Mouse (Mus musculus) urinary bladder, postnatal 10 days (tissue): ENCODE measurements around the gene Hs6st3.

Source experiments
- DNase-seq: peaks from one replicate; pipeline ENCODE4 v3.0.0; 2022; ENCODE audit warnings: low spot score

Hs6st3 gene

DNA sequence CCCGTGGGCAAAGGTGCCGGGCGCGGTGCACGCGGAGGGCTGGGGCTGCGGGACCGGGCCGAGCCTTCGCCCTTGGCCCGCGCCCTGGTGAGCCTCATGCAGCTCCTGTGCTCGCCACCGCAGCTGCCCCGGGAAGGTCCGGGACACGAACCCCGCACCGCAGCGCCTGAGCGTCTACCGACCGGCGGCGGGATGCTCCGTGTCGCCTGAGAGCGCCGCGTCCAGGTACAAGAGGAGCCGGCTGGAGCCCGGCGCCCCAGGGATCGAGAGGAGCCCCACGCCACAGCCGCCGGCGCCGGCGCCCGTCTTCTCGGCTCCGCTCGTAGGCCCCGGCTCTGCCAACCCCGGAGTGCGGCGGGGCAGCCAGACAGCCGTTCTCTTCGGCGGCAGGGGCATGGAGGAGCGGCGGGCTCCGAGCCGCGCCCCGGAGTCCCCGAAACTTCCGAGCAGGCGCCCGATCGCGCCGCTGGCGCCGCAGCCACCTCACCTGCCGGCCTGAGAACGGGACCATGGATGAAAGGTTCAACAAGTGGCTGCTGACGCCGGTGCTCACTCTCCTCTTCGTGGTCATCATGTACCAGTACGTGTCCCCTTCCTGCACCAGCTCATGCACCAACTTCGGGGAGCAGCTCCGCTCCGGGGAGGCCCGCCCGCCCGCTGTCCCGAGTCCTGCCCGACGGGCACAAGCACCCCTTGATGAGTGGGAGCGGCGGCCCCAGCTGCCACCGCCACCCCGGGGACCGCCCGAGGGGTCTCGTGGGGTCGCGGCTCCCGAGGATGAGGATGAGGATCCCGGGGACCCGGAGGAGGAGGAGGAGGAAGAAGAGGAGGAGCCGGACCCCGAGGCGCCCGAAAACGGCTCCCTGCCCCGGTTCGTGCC, at the start of gene Hs6st3:
TSS of gene Hs6st3 (plus strand) at position 436 of the 880 bp plus-strand sequence.
- no peak for DNase-seq

DNA sequence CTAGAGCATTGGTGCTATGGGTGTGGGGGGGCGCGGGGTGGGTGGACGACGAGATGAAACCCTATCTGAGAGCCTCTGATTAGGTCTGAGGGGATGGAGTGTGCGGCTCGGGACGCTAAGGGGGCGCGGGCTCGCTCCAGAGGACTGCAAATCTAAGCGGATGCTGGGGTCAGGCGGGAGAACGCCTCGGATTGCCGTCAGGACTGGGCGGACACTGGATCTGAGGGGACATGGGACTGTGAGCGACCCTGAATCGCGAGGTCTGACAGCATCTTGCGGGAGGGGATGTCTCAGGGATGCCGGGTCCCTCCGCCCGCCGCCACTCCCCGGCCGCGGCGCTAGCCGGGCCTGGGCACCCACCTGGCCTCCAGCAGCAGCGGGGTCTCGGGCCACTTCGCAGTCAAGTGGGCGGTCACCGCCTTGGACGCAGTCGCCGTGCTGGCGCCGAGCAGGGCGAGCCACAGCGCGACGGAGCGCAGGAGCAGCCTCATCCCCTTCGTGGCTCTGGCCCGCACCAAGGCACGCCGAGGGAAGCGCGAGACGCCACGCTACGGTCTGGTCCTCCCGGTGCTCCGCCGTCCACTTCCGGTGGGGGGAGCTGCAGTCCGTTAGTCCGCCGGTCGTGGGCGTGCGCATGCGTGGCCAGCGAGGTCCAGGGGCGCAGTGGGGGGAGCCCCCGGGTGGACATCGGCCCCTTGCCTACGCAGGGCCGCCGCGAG, 39.1 kb upstream of the Hs6st3 start, which contains the start of gene Uggt2:
TSS of gene Uggt2 (minus strand) at position 580 of the 719 bp plus-strand sequence.
- peak; percentile 48 for DNase-seq

DNA sequence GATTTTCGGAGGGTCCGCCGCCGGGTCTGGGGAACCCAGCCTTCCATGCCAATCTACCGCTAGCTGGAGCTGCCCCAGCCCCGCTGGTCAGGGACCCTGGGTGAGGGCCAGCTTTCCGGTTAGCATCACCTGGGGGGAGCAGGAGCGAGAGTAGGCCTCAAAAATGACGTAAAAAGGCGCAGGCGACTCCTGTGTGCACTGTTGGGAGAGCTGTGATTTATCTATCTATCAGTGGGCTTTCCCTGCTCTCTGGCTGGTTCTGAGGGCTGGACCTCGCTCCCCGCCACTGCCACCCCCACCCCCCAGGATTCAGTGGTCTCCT, 38.6 kb upstream of the Hs6st3 start:
- DNase-seq, result no peak

DNA sequence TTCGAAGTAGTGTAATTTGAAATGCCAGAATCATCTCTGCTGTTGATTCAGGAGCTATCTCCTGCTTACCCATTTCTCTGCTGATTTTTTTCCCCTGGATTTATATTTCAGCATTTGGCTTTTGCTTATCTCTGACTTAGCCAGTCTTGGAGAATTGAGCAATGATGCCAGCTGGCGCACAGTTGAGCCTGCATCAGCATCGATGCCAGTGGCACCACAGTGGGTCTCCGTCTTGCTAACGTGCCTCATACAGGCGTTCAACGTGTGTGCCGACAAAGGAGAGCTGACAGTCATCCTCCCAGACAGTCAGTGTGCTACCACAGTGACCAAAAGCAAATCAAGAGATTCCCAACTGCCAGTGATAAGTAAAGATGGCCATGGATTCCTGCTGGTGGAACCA, 30.6 kb upstream of the Hs6st3 start:
- DNase-seq, result no peak

DNA sequence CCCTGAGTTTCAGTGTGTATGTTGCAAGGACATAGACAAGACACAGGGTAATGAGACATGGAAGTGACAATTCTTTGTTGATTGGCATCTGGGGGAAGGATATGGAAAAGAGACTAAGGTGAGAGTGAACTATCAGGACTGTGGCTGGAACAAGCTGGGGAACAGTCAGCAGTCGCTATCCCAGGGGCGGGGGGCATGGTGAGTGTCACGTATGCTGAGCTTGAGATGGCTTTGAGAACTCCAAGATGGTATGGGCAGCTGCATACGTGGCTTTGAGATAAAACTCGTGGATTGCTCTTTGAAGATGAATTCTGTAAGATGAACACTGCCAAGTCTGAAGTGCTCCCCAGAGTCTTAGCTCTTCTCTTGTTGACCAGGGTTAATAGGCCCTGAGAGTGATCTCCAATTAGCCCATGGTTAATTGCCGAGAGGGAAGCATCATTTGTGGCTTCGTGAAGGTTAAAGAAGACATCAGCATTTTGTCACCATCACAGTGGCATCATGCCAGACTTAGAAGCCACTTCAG, 29.3 kb upstream of the Hs6st3 start:
- DNase-seq, result no peak

DNA sequence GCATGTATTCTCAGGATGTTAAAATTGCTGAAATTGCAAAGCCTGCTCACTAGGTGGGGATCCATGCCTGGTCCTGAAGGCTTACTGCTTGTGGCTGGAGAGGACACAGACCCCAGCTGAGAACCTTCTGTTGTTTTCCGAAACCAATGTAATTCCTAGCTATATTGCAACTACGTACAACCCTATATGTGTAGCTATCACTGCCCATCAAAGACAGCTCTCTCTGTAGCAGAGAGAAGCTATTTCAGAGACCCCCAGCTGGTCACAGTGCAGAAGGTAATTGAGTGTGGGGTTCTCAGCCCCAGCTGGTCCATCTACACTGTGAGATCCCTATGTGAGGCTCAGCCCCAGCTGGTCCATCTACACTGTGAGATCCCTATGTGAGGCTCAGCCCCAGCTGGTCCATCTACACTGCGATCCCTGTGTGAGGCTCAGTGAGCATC, 28.3 kb upstream of the Hs6st3 start:
- no peak for DNase-seq

DNA sequence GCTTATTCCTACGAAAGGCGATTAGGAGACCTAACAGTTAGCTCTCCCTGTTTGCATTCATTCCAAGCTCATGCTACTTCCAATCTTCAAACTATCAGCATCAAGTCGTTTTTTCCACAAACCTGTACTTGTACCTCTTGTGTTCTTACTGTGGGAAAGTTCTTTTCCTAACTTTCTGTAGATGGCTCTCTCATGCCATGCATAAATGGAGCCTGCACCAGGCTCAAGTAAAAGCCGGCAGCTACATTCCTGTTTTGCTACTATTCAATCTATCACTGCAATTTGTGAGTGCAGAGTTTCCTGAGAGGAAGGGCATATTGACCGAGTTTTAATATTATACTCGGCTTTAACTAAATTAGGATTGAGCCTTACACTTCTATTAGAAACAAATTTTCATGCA, 25.6 kb upstream of the Hs6st3 start:
- no peak for DNase-seq

DNA sequence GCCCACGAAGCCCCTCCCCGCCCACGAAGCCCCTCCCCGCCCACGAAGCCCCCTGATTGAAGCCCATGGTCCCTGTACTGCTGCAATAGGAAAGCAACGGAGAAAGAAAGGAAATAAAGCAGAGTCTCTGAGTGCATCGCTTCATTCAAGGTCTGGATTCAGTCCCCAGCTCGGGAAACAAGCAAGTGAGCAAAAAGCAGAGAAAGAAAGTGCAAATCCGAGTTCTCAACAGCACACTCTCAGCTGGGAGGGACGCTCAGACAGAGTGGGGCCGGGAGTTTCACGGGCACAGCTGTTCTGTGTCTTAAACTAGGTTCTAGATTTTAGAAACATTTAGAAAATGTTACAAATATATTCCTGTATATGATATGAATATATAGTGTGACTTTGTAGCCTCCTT, 14.6 kb upstream of the Hs6st3 start:
- DNase-seq, result no peak

DNA sequence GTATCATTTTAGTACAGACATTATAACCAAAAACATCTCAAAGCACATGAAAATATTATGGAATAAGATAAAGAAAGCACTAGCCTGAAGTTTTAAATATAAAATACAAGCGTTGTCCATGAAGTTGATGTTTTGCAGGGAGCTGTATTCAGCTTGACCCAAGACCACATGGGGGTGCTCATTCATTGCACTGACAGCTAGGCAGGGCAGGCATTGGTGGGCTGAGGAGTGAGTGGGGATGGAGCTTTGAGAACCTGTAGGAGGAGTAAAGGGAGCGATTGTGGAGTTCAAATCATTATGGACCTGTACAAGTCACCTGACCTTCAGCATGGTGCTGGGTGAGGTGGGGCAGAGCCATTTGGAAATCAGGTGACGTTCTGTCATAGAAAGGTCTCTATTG, 14.1 kb upstream of the Hs6st3 start:
- DNase-seq, result no peak

DNA sequence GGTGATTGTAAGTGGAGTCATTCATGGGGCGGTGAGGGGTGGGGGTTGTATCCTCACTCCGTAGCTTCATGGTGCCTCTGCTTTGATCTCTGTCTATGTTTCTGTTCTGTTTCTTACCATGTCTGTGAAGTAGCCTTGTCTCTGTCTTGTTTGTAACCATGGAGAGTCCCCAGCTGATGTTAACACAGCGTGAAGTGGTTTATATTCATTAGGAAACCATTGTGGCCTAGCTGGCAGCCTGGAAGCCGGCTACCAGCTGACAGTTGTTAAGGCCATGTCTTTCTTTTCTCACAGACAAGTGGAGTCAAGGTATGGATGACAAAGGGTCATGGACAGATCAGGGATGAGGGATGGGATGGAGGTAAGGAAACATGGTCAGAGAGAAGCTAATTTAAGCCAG, 12.3 kb upstream of the Hs6st3 start:
- no peak for DNase-seq

DNA sequence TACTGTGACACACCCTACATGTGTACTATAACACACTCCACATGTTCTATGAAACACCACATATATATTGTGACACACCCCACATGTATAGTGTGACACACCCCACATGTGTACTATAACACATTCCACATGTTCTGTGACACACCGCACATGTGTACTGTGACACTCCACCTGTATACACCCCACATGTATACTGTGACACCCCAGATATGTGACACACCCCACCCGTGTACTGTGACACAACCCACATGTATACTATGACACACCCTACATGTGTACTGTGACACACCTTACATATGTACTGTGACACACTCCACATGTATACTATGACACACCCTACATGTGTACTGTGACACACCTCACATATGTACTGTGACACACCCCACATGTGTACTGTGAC, 10.8 kb upstream of the Hs6st3 start:
- no peak for DNase-seq

DNA sequence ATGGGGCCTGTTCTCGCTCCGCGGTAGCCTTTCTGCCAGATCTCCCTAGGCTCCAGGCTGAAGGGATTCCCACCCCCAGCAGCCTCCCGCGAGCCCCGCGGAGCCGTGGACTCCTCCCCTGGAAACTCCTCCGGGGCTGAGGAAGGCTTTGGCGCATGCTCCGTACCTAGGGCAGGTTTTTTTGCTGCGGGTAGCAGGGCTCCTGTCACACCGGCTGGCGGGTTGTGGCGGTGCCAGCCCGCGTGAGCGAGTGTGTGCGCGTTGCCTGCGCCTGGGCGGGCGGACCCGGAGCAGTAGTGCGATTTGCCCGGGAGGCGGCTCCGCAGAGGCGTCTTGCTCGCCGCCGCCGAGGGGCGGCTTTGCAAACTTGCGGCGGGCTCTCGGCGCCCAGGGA, 632 bp upstream of the Hs6st3 start:
- DNase-seq, result no peak

DNA sequence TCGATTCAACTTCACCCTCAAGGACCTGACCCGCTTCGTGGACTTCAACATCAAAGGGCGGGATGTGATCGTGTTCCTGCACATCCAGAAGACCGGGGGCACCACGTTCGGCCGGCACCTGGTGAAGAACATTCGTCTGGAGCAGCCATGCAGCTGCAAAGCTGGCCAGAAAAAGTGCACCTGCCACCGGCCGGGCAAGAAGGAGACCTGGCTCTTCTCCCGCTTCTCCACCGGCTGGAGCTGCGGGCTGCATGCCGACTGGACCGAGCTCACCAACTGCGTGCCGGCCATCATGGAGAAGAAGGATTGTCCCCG, 602 bp downstream of the Hs6st3 start:
- DNase-seq, result no peak

DNA sequence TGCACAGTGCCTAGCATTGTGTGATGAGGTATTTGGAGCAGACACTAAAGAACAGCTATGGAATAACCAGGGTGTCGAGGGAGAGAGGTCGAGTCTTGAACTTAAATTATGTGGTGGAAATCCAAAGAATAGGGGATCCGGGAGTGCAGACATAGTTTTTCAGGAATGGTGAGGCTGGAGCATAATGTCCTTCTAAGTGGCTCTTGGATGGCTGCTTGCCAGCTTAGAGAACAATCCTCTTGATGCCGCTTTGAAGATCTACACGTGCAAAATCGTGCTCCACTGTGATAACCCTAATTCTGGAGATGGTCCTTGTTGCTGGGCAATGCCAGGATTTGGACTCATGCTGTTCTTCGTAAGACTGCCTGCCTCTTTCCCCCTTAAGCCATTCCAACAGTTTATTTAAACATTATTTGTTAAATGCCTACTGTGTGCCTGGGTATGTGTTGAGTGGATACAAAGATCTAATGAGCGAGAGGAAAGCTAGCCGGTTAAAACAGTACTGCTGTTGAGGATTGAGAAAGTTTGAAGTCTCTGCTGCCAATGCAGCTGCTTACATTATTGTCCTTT, 1.3 kb downstream of the Hs6st3 start:
- DNase-seq, result no peak

DNA sequence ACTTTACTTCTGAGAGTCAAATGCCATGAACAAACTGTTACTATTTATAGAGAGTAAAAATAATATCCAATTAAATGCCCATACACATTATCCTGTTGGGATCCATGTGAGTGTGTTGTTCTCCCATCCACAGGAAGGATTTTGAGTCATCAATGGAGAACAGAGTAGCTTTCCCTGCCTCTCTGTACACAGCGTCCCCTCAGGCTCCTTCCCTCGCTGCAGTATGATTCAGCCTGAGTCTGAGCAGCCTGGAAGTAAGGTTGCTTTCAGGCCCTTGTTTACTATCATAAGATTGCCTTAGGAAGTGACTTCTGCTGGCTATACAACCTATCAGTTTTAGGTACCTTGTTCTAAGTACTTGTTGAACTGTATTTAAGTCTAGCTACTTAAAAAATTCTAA, 14.9 kb downstream of the Hs6st3 start:
- no peak for DNase-seq

DNA sequence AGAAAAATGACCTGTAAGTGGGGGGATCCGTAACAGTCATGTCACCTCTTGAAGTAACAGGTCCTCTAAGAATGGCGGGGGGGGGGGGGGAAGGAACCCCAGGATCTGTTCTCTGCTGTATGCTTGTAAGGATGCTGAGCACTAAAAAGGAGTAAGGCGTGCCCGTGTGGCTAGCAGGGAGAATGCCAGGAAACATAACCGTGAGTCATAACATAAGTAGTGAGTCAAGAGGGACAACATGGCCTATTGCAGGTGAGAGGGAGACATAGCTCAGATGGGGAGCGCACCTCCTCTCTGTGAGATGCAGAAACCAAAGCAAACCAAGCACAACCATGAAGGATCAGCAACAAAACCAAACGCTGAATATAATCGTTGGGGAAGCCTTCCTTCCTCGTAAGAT, 55.8 kb downstream of the Hs6st3 start:
- DNase-seq, result no peak

DNA sequence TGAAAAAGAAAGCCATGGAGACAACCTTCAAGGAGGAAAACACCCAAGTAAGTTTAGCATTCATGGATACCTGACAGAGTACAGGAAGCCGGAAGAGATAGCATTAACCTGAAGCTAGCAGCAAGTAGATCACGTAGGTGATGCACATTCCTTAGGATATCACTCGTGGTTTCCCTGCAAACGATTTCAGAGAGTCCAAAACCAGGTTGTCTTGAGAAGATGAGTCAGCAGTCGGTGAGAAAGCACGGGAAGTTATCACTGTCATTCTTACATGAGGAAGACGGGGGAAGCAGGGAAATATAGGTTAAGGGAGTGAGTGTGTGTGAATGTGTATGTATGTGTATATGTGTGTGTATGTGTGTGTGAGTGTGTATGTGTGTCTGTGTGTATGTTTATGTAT, 65.4 kb downstream of the Hs6st3 start:
- no peak for DNase-seq

DNA sequence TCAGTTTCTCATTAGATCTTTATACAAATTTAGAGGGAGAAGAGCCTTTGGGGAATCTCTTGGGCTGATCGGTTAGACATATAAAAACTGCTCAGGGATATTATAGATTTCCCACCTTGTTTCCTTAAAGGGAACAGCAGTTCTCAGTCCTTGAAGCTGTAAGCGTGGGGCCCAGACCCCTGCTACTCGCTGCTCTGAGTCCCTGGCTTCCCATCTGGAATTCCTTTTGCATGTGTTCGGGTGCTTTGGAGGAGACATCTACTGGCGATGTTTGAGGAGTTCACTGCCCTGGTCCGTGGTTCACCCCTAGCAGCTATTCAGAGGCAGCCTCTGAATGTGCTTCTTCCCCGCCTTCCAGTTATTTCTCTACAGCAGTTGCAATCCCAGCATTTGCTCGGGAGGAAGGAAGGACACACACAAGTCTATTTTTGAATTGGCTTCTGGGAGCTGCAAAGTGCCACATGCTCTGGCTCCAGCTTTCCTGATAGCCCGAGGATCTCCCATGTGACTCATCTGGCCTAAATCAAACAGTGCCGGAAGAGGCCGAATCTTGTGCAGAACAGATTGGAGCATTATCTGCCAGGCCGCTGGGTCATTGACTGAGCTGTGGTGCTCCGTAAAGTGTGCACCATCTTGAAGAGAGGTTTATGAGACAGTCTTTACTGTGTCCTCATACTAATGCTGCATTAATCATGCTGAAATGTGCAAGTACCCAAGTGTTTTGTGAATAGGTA, 77.6 kb downstream of the Hs6st3 start:
- DNase-seq, result no peak

DNA sequence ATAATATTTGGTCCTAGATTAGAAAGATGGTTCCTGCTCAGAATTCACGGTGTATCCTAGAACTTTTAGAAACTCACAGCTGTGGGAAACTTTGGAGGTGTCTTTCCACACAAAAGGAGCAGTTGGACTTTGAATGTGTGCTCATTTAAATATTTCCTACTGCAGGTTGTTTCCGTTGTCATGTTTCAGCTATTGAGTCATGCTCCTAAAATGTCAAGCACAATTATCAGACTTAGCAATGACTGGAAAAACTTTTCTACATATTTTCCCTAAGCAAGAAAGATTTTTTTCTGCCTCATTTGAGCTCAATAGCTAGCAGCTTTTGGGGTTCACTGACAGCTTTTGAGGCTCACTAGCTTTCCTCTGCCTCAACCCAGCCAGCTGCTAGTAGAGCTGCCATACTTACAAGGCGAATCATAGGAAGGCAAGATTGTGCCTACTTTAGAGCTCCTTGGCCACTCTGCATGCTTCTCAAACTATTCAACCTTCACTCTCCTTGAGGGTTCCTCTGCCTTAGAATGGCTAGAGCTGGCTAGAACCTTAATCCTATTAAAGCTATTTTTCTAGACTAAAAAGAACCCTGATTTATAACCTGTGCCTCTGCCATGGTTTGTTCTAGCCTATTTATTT, 89.7 kb downstream of the Hs6st3 start:
- no peak for DNase-seq

DNA sequence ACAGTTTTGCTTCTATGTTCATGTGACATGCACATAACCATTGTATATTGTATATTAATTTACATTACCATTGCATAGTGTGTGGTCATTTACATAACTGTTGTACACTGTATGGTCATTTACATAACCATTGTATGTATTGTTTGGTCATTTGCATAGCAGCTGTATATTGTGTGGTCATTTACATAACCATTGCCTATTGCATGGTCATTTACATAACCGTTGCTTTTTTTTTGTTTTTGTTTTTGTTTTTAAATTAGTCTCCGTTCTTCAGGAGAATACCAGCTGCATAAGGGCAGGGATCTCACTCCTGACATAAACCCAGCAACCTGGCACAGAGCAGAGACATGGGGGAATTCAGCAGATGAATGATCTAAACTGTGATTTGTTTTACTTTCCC, 95.5 kb downstream of the Hs6st3 start:
- DNase-seq, result no peak

DNA sequence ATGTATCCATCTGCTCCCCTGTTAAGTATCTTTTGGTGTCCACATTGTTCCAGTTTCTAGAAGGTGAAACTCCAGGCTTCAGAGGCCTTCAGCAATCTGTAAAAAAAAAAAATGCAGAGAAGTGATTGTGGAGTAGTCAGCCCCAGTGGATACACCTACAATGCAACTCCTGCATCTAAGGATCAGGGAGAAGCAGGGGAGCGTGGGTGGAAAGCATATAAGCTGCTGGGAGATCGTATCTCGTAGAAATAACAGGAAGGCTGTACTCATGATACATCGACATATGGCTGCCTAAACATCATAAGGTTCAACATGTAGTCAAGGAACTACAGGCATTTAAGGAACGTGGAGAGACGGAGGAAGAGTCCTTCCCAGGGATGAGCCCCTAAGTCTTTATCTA, 109.0 kb downstream of the Hs6st3 start:
- no peak for DNase-seq

DNA sequence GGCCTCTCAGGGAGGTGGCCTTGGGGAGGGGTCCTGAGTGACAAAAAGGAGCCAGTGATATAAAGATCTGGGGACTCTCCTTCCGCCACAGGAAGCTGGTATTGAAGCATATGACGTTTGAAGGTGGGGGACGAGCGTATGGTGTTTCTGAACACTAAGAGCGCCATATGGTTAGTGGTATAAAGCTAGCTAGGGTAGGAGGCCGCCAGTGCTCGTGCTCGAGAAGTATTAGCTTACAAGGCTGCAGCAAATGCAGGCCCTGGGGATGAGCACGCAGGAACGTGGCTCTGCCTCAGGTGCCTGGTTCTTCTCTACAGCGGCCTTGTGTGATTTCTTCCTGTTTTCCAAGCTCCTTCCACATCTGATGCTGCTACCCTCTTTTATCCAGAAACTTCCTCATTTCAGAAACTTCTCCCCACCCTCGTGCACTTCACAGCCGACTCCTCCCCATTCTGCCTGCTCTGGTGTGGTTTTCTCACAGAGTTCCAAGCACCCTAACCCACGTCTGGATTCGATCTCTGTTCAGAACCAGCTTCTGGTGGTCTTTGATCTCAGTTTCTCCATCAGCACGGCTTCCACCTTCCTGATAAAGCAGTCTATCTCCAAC, 110.0 kb downstream of the Hs6st3 start:
- no peak for DNase-seq
